Mouse (Mus musculus) retina, embryonic 14.5 days (tissue): ENCODE data around the gene Defb36.

Source experiments
- DNase-seq: peaks from one replicate; pipeline ENCODE4 v3.0.0-alpha.2; 2015; ENCODE audit warnings: low spot score

Gene Defb36

GRCm38 (mm10) chr2:152622151-152622550 is 18.0 kb downstream of the Defb36 start:
- DNase-seq = no peak

GRCm38 (mm10) chr2:152622953-152623352 is 18.8 kb downstream of the Defb36 start, which contains the start of gene Defb25:
TSS of gene Defb25 (minus strand) at chr2:152623053.
- DNase-seq = no peak

GRCm38 (mm10) chr2:152624566-152624965 is 20.4 kb downstream of the Defb36 start:
- no peak for DNase-seq

- no peak for DNase-seq
Measured at GRCm38 (mm10) chr2:152625256-152625655, 21.1 kb downstream of the Defb36 start.

GRCm38 (mm10) chr2:152626774-152627591 is 22.9 kb downstream of the Defb36 start, which contains the start of gene Rem1:
TSS of gene Rem1 (plus strand) at chr2:152626951.
- peak; percentile 66 for DNase-seq

- no peak for DNase-seq
Measured at GRCm38 (mm10) chr2:152628066-152628465, 23.9 kb downstream of the Defb36 start.

GRCm38 (mm10) chr2:152629239-152629638 is 25.1 kb downstream of the Defb36 start:
- no peak for DNase-seq

GRCm38 (mm10) chr2:152629904-152630303 is 25.8 kb downstream of the Defb36 start:
- no peak for DNase-seq

GRCm38 (mm10) chr2:152633334-152633733 is 29.2 kb downstream of the Defb36 start:
- no peak for DNase-seq

- DNase-seq = no peak
Measured at GRCm38 (mm10) chr2:152634311-152634710, 30.2 kb downstream of the Defb36 start.

- no peak for DNase-seq
Measured at GRCm38 (mm10) chr2:152636246-152637005, 32.3 kb downstream of the Defb36 start.

- no peak for DNase-seq
Measured at GRCm38 (mm10) chr2:152637006-152637322, 32.8 kb downstream of the Defb36 start.

GRCm38 (mm10) chr2:152637381-152637780 is 33.3 kb downstream of the Defb36 start:
- DNase-seq = no peak

- no peak for DNase-seq
Measured at GRCm38 (mm10) chr2:152638865-152639264, 34.7 kb downstream of the Defb36 start.

GRCm38 (mm10) chr2:152639406-152640113 is 35.4 kb downstream of the Defb36 start:
- no peak for DNase-seq

GRCm38 (mm10) chr2:152652901-152653620 is 48.9 kb downstream of the Defb36 start:
- DNase-seq = no peak

GRCm38 (mm10) chr2:152653874-152654715 is 50.0 kb downstream of the Defb36 start:
- peak; percentile 27 for DNase-seq

GRCm38 (mm10) chr2:152657398-152657797 is 53.3 kb downstream of the Defb36 start:
- DNase-seq = peak; percentile 36

GRCm38 (mm10) chr2:152661163-152661562 is 57.0 kb downstream of the Defb36 start:
- DNase-seq = no peak
